Mouse (Mus musculus): Measurements from ENCODE around the gene BC030870. TPM values are rescaled to one million over a fixed set of nuclear protein-coding genes. Genes with fewer than 3 reads are reported as not detected.

Gene BC030870
- polyA plus RNA-seq, 1 experiment from 2014 or later: 0.28 TPM

Small RNAs within 50 kb of the gene (microRNA-seq; reads per million reads assigned to microRNA genes)
- not detected for gene Gm24333

Other genes starting within 250 kb of the BC030870 start
- gene Tmem192, start 182.4 kb downstream of the BC030870 start, polyA plus RNA-seq (2015; fragmentation: Nextera tagmentation; extraction: Ambion mirVana): 11.1 and 11.4 TPM in 2 replicates
- not detected in 2 replicates for gene Trim75, start 141.7 kb downstream of the BC030870 start, polyA plus RNA-seq (2015; fragmentation: Nextera tagmentation; extraction: Ambion mirVana)
- gene Trim61, start 111.0 kb downstream of the BC030870 start, polyA plus RNA-seq (2015; fragmentation: Nextera tagmentation; extraction: Ambion mirVana): not detected in 2 replicates
- not detected in 2 replicates for gene Trim60, start 111.0 kb downstream of the BC030870 start, polyA plus RNA-seq (2015; fragmentation: Nextera tagmentation; extraction: Ambion mirVana)
- 0.12 and 0.13 TPM in 2 replicates for gene Apela, start 92.2 kb downstream of the BC030870 start, polyA plus RNA-seq (2015; fragmentation: Nextera tagmentation; extraction: Ambion mirVana)
- not detected in 2 replicates for gene Gm10663, start 54.5 kb downstream of the BC030870 start, polyA plus RNA-seq (2015; fragmentation: Nextera tagmentation; extraction: Ambion mirVana)